Mouse (Mus musculus) activated CD4-positive, CD25-positive, alpha-beta regulatory T cell, adult 4 months (primary cell): ENCODE results near the gene Runx2. TPM values are rescaled to one million over a fixed set of nuclear protein-coding genes. Genes with fewer than 3 reads are reported as not detected.

Experiments
- ATAC-seq: one replicate; pipeline ENCODE4 v1.8.0; 2017
- polyA plus RNA-seq, 2 experiments: library from polyadenylated mRNA; unstranded; fragments of 100-300 nt; shearing (Covaris generic); gene quantifications; one replicate each; pipeline ENCODE4 v1.2.1; 2017

Runx2 gene
- polyA plus RNA-seq, 2 experiments from 2014 or later: 8.6 to 8.8 TPM

GRCm38 (mm10) chr17:44520122-44521075, 294.2 kb downstream of the Runx2 start:
- no peak for ATAC-seq

- no peak for ATAC-seq
Observed at GRCm38 (mm10) chr17:44519356-44519755, 295.2 kb downstream of the Runx2 start.

GRCm38 (mm10) chr17:44518156-44518555, 296.4 kb downstream of the Runx2 start:
- no peak for ATAC-seq

- ATAC-seq: no peak
Observed at GRCm38 (mm10) chr17:44508198-44508715, 306.3 kb downstream of the Runx2 start.

GRCm38 (mm10) chr17:44507741-44508140, 306.9 kb downstream of the Runx2 start:
- no peak for ATAC-seq

- no peak for ATAC-seq
Observed at GRCm38 (mm10) chr17:44506524-44506923, 308.1 kb downstream of the Runx2 start.

- no peak for ATAC-seq
Observed at GRCm38 (mm10) chr17:44504794-44505317, 309.7 kb downstream of the Runx2 start.

- ATAC-seq: no peak
Observed at GRCm38 (mm10) chr17:44502176-44502575, 312.4 kb downstream of the Runx2 start.

GRCm38 (mm10) chr17:44500306-44500899, 314.2 kb downstream of the Runx2 start:
- ATAC-seq: no peak

- no peak for ATAC-seq
Observed at GRCm38 (mm10) chr17:44490164-44490794, 324.3 kb downstream of the Runx2 start.

GRCm38 (mm10) chr17:44489346-44489745, 325.3 kb downstream of the Runx2 start:
- ATAC-seq: no peak

- no peak for ATAC-seq
Observed at GRCm38 (mm10) chr17:44487514-44488244, 326.9 kb downstream of the Runx2 start.

GRCm38 (mm10) chr17:44485337-44485736, 329.3 kb downstream of the Runx2 start:
- ATAC-seq: no peak

- ATAC-seq: no peak
Observed at GRCm38 (mm10) chr17:44479918-44480317, 334.7 kb downstream of the Runx2 start.

GRCm38 (mm10) chr17:44479491-44479890, 335.1 kb downstream of the Runx2 start:
- no peak for ATAC-seq

- no peak for ATAC-seq
Observed at GRCm38 (mm10) chr17:44475910-44476309, 338.7 kb downstream of the Runx2 start.

- ATAC-seq: no peak
Observed at GRCm38 (mm10) chr17:44474280-44474679, 340.3 kb downstream of the Runx2 start.

GRCm38 (mm10) chr17:44472695-44473094, 341.9 kb downstream of the Runx2 start:
- ATAC-seq: no peak

- peak; percentile 75 for ATAC-seq
Observed at GRCm38 (mm10) chr17:44463679-44464078, 350.9 kb downstream of the Runx2 start.

- no peak for ATAC-seq
Observed at GRCm38 (mm10) chr17:44460156-44460555, 354.4 kb downstream of the Runx2 start.

- peak; percentile 43 for ATAC-seq
Observed at GRCm38 (mm10) chr17:44459029-44459428, 355.6 kb downstream of the Runx2 start.

- no peak for ATAC-seq
Observed at GRCm38 (mm10) chr17:44456696-44457095, 357.9 kb downstream of the Runx2 start.
